8 mouse cellular contexts compared by ENCODE assay signal in genomic region chr14:79588534-79588951, GRCm38 (mm10). TPM values are rescaled to one million over a fixed set of nuclear protein-coding genes. Genes with fewer than 3 reads are reported as not detected.
DNase-seq lines count a peak whose midpoint lies in the region; ATAC-seq and TF ChIP-seq lines count a peak whose summit lies in the region.

No protein-coding gene starts in this region.

- no peak for TF ChIP-seq CTCF in lung, adult 2 months (IDR thresholded peaks at IDR 0.05; ENCODE audit: insufficient read depth, low read length)

- no peaks in the 10 kb centered on the region for H3K9me3 ChIP-seq in lung, embryonic 15.5 days
- H3K9me3 ChIP-seq in embryonic facial prominence, embryonic 10.5 days, result no peaks in the 10 kb centered on the region
- no peaks in the 10 kb centered on the region for H3K9me3 ChIP-seq in intestine, embryonic 15.5 days
- H3K9me3 ChIP-seq in midbrain, embryonic 15.5 days, result no peaks in the 10 kb centered on the region

- no peak for DNase-seq in lung, postnatal 36 days
- no peak for DNase-seq in embryonic facial prominence, embryonic 10.5 days (ENCODE audit: low spot score)
- DNase-seq in natural killer cell, adult 2 months (ENCODE audit: low spot score in 2 of 2), result no peak
- no peak for DNase-seq in lung, adult 2 months
- DNase-seq in ovary, postnatal 14 days (ENCODE audit: low spot score), result no peak

- peak overlapping the region; percentile 60 for H3K9ac ChIP-seq in lung, embryonic 15.5 days
- peak overlapping the region; percentile 64; the same call in 1 of the 2 replicates for H3K9ac ChIP-seq in intestine, embryonic 15.5 days
- peak overlapping the region; percentile 75; the same call in 1 of the 2 replicates for H3K9ac ChIP-seq in midbrain, embryonic 15.5 days

- 76% methylated on average over 9 of the region's 9 CpGs for WGBS in lung, embryonic 15.5 days
- WGBS in embryonic facial prominence, embryonic 10.5 days, result 91% methylated on average over 9 of the region's 9 CpGs
- 80% methylated on average over 9 of the region's 9 CpGs for WGBS in intestine, embryonic 15.5 days
- WGBS in midbrain, embryonic 15.5 days, result 90% methylated on average over 9 of the region's 9 CpGs
- WGBS in lung, adult 2 months, result 74% methylated on average over 9 of the region's 9 CpGs

- peaks cover 13% of the 10 kb centered on the region for H3K4me1 ChIP-seq in lung, embryonic 15.5 days
- H3K4me1 ChIP-seq in embryonic facial prominence, embryonic 10.5 days, result peaks cover 28% of the 10 kb centered on the region
- H3K4me1 ChIP-seq in intestine, embryonic 15.5 days (replicated peaks), result peaks cover 9% of the 10 kb centered on the region; the same call in 1 of the 2 replicates
- peaks cover 27% of the 10 kb centered on the region for H3K4me1 ChIP-seq in midbrain, embryonic 15.5 days
- peaks cover 3% of the 10 kb centered on the region; the same call in 1 of the 2 replicates for H3K4me1 ChIP-seq in lung, adult 2 months (ENCODE audit: control insufficient read depth, insufficient read depth, low read length)

- H3K4me2 ChIP-seq in lung, embryonic 15.5 days, result peak overlapping the region; percentile 64
- H3K4me2 ChIP-seq in intestine, embryonic 15.5 days (replicated peaks), result peak overlapping the region; percentile 58
- H3K4me2 ChIP-seq in midbrain, embryonic 15.5 days, result peak overlapping the region; percentile 83

- no peak overlapping the region for H3K27ac ChIP-seq in lung, embryonic 15.5 days
- H3K27ac ChIP-seq in embryonic facial prominence, embryonic 10.5 days (replicated peaks), result no peak overlapping the region
- no peak overlapping the region for H3K27ac ChIP-seq in intestine, embryonic 15.5 days
- H3K27ac ChIP-seq in midbrain, embryonic 15.5 days, result no peak overlapping the region

- H3K27me3 ChIP-seq in lung, embryonic 15.5 days, result no peaks in the 10 kb centered on the region
- no peaks in the 10 kb centered on the region for H3K27me3 ChIP-seq in embryonic facial prominence, embryonic 10.5 days (replicated peaks; ENCODE audit: low read depth, poor library complexity, severe bottlenecking)
- H3K27me3 ChIP-seq in intestine, embryonic 15.5 days (replicated peaks), result no peaks in the 10 kb centered on the region
- H3K27me3 ChIP-seq in midbrain, embryonic 15.5 days (replicated peaks), result no peaks in the 10 kb centered on the region

- no peak for TF ChIP-seq POLR2A in lung, adult 2 months (IDR thresholded peaks at IDR 0.05; ENCODE audit: borderline replicate concordance, extremely low read depth, low read depth, low read length)

- H3K36me3 ChIP-seq in lung, embryonic 15.5 days, result no peaks in the 10 kb centered on the region; the same call in 1 of the 2 replicates
- H3K36me3 ChIP-seq in embryonic facial prominence, embryonic 10.5 days (replicated peaks), result peaks cover 26% of the 10 kb centered on the region
- H3K36me3 ChIP-seq in intestine, embryonic 15.5 days, result no peaks in the 10 kb centered on the region
- H3K36me3 ChIP-seq in midbrain, embryonic 15.5 days (replicated peaks), result no peaks in the 10 kb centered on the region

- ATAC-seq in lung, embryonic 15.5 days (ENCODE audit: borderline replicate concordance, extremely low read depth, low FRiP score, low TSS enrichment), result no peak
- no peak for ATAC-seq in intestine, embryonic 15.5 days
- ATAC-seq in midbrain, embryonic 15.5 days (replicated peaks), result no peak

- H3K4me3 ChIP-seq in lung, embryonic 15.5 days, result peak overlapping the region; percentile 66
- peak overlapping the region; percentile 69 for H3K4me3 ChIP-seq in embryonic facial prominence, embryonic 10.5 days
- H3K4me3 ChIP-seq in intestine, embryonic 15.5 days (replicated peaks), result peak overlapping the region; percentile 63
- peak overlapping the region; percentile 78 for H3K4me3 ChIP-seq in midbrain, embryonic 15.5 days
- no peak overlapping the region for H3K4me3 ChIP-seq in lung, adult 2 months (replicated peaks; ENCODE audit: extremely low read depth, low read depth, low read length)

RNA-seq across cellular contexts. Expression of gene Sugt1, which starts 1.1 kb away (rescaled TPM):
- 127 and 136 TPM in 2 replicates for polyA plus RNA-seq in lung, embryonic 15.5 days (2015; fragmentation: Nextera tagmentation; extraction: Ambion mirVana)
- polyA plus RNA-seq in embryonic facial prominence, embryonic 10.5 days (2016; fragmentation: Nextera tagmentation; extraction: Ambion mirVana), result 151 and 155 TPM in 2 replicates
- polyA plus RNA-seq in intestine, embryonic 15.5 days (2015; fragmentation: Nextera tagmentation; extraction: Ambion mirVana), result 105 and 113 TPM in 2 replicates
- 100 and 108 TPM in 2 replicates for polyA plus RNA-seq in midbrain, embryonic 15.5 days (2015; fragmentation: Nextera tagmentation; extraction: Ambion mirVana)
- 4.2 and 7.7 TPM in 2 replicates for polyA plus RNA-seq in lung, adult 2 months (2012; rRNA removed)

Comparison
In these comparisons a context has a peak if more than half of its experiments do, and no peak if none do; other contexts are left out.
1. RNA of gene Sugt1, which starts 1.1 kb away (polyA plus RNA-seq): 151 to 155 TPM in embryonic facial prominence, embryonic 10.5 days, 127 to 136 TPM in lung, embryonic 15.5 days, 105 to 113 TPM in intestine, embryonic 15.5 days and 100 to 108 TPM in midbrain, embryonic 15.5 days; 4.2 to 7.7 TPM in lung, adult 2 months; every median in the first group is over 10 times any median in the second.
2. Peak in every context shown above with its lines, with median percentiles within 50 percentile points of each other: H3K4me2 ChIP-seq and H3K9ac ChIP-seq.